Mouse (Mus musculus) bone marrow macrophage, adult 2 months (primary cell): ENCODE results near the gene Pigr. TPM values are rescaled to one million over a fixed set of nuclear protein-coding genes. Genes with fewer than 3 reads are reported as not detected.

Source experiments
- H3K27ac ChIP-seq: 2 replicates; pipeline ENCODE4 v1.5.1; 2012; ENCODE audit warnings: low read depth, low read length; ENCODE audit not compliant: insufficient read depth
- H3K4me1 ChIP-seq: 2 replicates; pipeline ENCODE4 v1.6.1; 2012; ENCODE audit warnings: low read length; ENCODE audit not compliant: control insufficient read depth, insufficient read depth
- H3K4me3 ChIP-seq: 2 replicates; pipeline ENCODE4 v1.5.1; 2012; ENCODE audit warnings: mild to moderate bottlenecking, low read length, moderate library complexity; ENCODE audit not compliant: insufficient read depth
- CTCF ChIP-seq: IDR thresholded peaks from 2 replicates; pipeline ENCODE4 v1.5.1; 2012; ENCODE audit warnings: low read depth, mild to moderate bottlenecking, low read length, moderate library complexity
- POLR2A ChIP-seq: IDR thresholded peaks from 2 replicates; pipeline ENCODE4 v1.6.1; 2012; ENCODE audit warnings: mild to moderate bottlenecking, low read depth, low read length, borderline replicate concordance
- polyA plus RNA-seq: library from polyadenylated mRNA; stranded (reverse); fragments of >200 nt; gene quantifications from 2 replicates; pipeline ENCODE4 v1.2.4, GENCODE M21; 2012; ENCODE audit not compliant: missing spikeins, insufficient read depth, insufficient read length

Pigr gene
- polyA plus RNA-seq, 1 experiment, result not detected

DNA sequence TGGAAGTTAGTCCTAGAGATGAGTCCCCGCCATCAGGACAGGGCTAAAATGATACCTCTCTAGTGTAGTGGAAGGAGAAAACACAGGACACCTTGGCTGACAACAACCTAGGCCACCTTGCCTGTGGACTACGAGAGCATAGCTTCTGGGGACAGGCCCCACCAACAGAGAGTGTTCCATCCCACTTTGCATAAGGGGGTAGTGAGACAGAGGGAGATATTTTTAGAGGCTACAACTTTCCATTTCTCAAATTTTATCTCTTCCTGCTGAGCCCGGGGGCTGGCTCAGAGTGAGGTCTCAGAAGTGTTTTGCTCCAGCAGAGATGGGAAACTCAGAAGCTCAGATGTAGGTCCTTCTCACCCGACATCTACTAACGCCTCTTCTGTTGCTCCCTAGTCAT lies 23.9 kb downstream of the Pigr start:
- H3K27ac ChIP-seq, result no peak overlapping the region
- no peak overlapping the region for H3K4me3 ChIP-seq
- no peaks in the 10 kb centered on the region for H3K4me1 ChIP-seq
- TF ChIP-seq POLR2A (no peak), CTCF (no peak)

DNA sequence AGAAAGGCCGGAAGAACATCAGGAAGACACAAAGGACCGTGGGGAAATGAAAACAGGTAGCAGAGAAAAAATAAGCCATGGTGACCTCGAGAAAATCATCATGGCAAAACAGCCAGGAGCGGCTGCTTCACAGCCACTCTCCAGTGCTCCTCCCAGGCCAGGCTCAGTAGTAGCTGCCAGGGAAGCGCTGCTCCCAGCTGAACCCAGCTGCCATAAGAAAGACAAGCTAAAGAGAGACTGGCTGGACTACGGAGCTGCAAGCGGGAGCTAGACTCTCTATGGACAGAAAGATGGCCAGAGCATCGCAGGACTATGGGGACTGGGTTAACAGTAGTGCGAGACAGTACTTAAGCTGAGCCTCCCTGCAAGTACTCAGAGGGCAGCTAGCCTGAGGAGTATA lies 28.3 kb downstream of the Pigr start:
- TF ChIP-seq CTCF (no peak), POLR2A (no peak)
- Histone ChIP-seq H3K27ac (no peak overlapping the region), H3K4me3 (no peak overlapping the region), H3K4me1 (no peaks in the 10 kb centered on the region)

DNA sequence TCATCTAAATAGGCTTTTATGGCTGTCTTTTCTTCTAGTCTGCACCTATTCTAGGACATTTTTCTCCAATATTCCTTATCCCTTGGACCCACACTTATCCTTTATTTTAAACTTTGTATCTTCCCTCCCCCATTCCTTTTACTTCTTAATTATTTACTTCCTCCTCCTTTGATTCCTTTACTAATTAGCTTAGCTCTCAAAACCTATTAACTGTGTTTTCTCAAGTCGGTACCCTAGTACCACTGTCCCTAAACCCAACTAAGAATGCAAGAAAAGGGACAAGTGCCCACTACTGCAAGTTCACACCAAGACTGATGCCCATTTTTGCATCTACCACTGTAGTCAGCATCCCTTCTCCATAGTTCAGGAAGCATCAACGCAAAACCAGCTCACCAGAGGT lies 29.2 kb downstream of the Pigr start:
- Histone ChIP-seq H3K4me3 (no peak overlapping the region), H3K27ac (no peak overlapping the region), H3K4me1 (no peaks in the 10 kb centered on the region)
- TF ChIP-seq CTCF (no peak), POLR2A (no peak)

DNA sequence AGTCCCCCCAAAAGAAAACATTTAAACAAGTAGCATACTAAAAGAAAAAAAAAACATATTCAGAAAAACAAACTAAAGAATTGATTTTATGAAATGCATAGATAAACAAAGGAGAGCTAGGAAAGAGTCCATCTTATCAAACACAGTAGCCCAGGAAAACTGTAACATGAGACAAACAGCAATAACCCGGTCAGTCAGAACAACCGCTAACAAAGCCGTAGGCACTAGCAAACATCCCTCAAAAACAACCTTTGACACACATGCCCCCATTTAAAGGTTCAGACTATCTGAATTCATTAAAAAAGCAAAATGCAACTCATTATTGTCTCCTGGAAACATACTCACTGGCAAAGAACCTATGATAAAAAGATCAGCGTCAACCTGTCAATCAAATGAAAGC lies 31.0 kb downstream of the Pigr start:
- H3K4me3 ChIP-seq, result no peak overlapping the region
- H3K27ac ChIP-seq, result no peak overlapping the region
- TF ChIP-seq POLR2A, result no peak
- no peak for TF ChIP-seq CTCF
- no peaks in the 10 kb centered on the region for H3K4me1 ChIP-seq

DNA sequence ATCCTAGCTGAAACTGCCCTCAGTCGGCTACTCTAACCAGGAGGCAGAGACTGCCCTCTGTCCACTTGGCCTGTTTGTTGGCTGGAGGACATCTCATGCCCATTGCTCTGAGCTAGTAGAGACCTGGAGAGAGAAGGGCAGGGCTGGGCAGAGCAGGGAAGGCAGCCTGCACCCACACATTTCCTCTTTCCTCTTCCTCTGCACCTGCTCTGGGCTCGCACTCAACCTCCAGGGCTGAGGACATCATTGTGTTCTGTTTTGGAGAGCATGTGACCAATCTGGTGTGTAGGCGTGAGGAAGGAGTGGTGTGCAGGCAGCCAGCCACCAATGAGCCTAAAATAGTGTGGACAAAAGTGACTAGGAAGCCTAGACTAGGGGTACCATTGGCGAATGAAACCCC lies 37.8 kb downstream of the Pigr start:
- TF ChIP-seq CTCF, result no peak
- Histone ChIP-seq H3K4me1 (no peaks in the 10 kb centered on the region), H3K4me3 (no peak overlapping the region), H3K27ac (no peak overlapping the region)

DNA sequence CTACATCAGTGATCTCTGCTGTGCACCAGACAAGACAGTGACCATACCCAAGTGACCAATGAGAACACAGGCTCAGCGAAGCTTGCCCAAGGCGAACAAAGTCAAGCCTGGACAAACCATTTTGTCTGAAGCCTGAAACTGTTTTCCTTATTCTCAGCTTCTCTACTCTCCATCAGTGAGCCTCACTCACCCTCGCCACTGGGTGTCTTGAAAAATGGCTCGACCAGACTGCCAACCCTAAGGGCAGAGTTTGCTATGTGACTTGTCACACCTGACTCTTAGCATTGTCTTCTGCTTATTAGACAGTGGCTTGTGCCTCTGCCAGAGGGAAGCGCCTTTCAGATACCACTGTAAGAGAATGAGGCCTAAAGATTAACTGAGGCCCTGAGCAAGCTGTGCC lies 38.3 kb downstream of the Pigr start:
- no peak for TF ChIP-seq POLR2A
- TF ChIP-seq CTCF, result no peak
- Histone ChIP-seq H3K4me3 (no peak overlapping the region), H3K27ac (no peak overlapping the region), H3K4me1 (no peaks in the 10 kb centered on the region)

DNA sequence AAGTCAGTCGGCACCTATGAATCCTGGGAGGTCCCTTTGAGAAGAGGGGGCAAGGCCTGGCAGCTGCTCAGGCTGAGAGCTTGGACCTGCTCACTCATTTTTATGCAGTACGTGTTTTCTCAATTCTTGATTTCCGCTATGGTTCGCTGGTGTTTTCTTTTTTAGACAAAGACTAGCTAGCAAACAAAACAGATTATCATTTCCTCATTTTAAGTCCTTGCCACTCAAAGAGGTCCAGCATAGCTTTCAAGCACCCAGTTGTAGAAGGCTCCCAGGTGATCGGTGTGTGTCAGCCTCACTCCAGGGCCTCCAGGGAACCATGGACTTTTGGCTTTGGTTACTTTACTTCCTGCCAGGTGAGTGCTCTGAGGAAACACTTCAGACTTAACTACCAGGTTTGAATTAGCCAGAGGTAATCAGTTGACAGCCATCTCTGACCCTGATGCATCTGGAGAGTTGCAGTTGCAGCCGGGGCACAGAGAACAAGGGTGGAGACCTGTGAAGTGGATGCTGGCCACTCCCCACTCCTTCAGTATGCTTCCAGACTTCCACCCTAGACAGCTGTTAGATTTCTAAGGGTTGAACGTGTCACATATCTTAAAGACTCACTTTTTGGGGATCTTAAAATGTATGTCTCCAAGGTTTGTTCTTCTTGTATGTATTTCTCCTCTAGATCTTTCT lies 39.2 kb downstream of the Pigr start, which contains the start of gene Fcmr:
TSS of gene Fcmr (plus strand) at position 129 of the 681 bp plus-strand sequence.
- no peak within 1 kb of the TSS for H3K4me3 ChIP-seq
- H3K27ac ChIP-seq, result no peak within 1 kb of the TSS

DNA sequence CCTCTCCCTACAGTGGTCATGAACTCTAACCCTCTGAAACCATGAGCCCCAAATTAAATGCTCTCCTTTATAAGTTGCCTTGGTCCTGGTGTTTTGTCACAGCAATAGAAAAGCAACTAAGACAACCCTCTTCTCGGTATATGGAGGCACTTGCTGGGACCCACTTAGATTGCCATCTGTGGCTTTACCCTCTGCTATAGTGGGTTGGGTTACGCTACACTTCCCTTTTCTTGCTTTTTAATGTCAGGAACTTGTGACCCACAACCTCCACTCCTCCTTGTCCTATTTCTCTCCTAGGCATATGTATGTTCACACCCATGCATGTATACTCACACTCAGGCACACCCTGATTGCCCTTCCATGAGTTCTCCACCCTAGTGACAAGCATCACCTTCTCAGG lies 46.4 kb downstream of the Pigr start:
- Histone ChIP-seq H3K4me1 (peaks cover 2% of the 10 kb centered on the region; the same call in 1 of the 2 replicates), H3K27ac (no peak overlapping the region), H3K4me3 (no peak overlapping the region)
- no peak for TF ChIP-seq CTCF
- no peak for TF ChIP-seq POLR2A

More for the DNA sequence above, 39.2 kb downstream of the Pigr start, which contains the start of gene Fcmr:
- H3K4me1 ChIP-seq, result no peaks in the 10 kb centered on the region
- TF ChIP-seq POLR2A (no peak), CTCF (no peak)

DNA sequence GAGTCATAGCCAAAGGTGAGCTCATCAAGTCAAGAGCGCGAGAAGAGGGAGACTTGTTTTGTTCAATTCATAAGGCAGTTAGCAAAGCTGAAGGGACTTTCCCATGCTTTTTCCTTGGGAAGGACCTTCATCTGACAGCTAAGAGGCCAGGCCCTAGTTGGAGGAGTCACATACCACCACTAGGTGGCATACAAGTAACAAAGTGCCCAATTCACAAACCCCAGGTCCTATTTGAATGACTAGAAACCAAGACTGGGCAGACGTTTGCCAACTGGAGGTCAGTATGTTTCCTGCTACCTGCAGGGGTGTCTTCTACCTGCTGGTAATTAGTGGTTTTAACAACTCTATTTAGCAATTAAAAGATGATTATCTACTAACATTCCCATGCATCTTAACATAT lies 48.7 kb downstream of the Pigr start:
- Histone ChIP-seq H3K4me3 (no peak overlapping the region), H3K4me1 (peaks cover 2% of the 10 kb centered on the region; the same call in 1 of the 2 replicates), H3K27ac (no peak overlapping the region)
- TF ChIP-seq CTCF, result no peak
- TF ChIP-seq POLR2A, result no peak

DNA sequence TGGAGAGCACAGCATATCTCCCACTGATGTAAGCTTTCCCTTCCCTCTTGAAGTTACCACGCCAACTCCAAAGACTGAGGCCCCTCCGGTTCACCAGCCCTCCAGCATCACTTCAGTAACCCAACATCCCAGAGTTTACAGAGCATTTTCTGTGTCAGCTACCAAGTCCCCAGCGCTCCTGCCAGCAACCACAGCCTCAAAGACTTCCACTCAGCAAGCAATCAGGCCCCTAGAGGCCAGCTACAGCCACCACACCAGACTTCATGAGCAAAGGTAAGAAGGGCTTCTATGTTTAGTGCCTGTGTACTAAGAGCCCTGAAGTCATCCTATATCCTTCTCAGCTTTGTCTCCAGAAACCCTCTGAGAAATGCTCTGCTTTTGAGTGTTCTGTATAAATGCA lies 49.4 kb downstream of the Pigr start:
- Histone ChIP-seq H3K27ac (no peak overlapping the region), H3K4me3 (no peak overlapping the region), H3K4me1 (peaks cover 2% of the 10 kb centered on the region; the same call in 1 of the 2 replicates)
- TF ChIP-seq CTCF (no peak), POLR2A (no peak)

DNA sequence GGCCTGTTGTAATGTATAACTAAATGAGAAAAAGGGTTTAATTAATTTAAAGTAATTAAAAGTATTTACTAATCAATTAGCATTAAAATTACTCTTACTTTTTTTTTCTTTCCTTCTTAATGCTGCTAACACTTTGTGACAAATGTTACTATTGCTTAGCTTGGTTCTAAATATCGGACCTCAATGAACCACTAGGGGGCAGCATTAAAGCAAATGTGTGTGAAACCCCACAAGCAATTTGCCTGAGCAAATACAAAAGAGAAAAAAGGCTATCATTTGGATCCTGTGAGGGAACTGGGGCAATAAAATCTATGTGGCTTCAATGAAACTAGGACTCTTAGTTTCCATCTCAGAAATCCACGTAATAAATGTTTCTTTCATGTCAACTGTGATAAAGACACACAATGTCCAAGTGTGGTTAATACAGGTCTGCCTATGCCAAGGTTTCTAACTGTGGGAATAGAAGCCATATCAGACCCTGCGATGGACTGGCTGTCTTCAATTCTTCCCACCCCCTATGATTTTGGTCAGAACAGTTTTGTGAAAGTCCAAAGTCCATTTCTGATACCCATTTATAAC lies 50.5 kb downstream of the Pigr start:
- H3K4me3 ChIP-seq, result no peak overlapping the region
- H3K4me1 ChIP-seq, result peaks cover 2% of the 10 kb centered on the region; the same call in 1 of the 2 replicates
- no peak overlapping the region for H3K27ac ChIP-seq
- TF ChIP-seq CTCF (no peak), POLR2A (no peak)
